Mouse (Mus musculus) left cerebral cortex, postnatal 14 days (tissue): ENCODE measurements around the gene Foxa3. TPM values are rescaled to one million over a fixed set of nuclear protein-coding genes. Genes with fewer than 3 reads are reported as not detected.

Experiments used
- DNase-seq, 2 experiments: peaks; one replicate each; pipeline ENCODE4 v3.0.0; 2021 to 2022; ENCODE audit warnings: low spot score in 2 of 2, mixed read lengths in 1 of 2
- intact Hi-C: fragments of 180-260 bp; cut with DNase I; formaldehyde crosslinking; loops from one replicate; pipeline ENCODE4 v1.15.1; 2025
- total RNA-seq, 2 experiments: library from RNA; stranded (reverse); gene quantifications; 2 replicates each; pipeline ENCODE4 v1.2.3; 2021

Foxa3 gene
- total RNA-seq, 2 experiments from 2014 or later, result not detected

DNA sequence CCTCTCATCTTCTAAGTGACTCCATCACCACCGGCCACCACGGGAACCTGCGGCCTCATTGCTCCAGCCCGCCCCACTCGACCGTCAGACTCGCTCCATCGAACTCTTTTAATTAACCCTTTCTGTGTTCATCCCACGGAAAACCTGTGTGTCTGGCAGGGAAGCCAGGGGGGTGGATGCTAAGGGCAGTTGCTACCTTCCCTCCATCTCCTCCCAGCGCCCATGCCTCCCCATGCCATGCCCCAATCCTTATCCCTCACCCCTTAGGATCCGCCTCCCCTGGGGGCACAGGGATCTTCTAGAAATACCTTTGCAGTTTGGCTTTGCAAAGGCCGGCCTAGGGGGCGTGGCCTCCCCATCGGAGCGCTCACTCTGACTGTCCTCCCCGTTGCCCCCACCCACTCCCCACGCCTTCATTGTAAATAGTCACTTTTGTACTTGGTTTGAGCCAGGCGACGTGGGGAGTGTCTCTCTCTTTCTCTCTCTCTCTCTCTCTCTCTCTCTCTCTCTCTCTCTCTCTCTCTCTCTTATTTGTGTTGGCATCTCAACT is 60.0 kb downstream of the Foxa3 start:
- no peak for DNase-seq
- intact Hi-C loops, result no loop called here

Other genes starting within 250 kb of the Foxa3 start
- not detected for gene Psg19, start 225.0 kb downstream of the Foxa3 start, total RNA-seq
- not detected for gene Psg17, start 201.9 kb downstream of the Foxa3 start, total RNA-seq
- gene Mill2, start 183.6 kb downstream of the Foxa3 start, total RNA-seq, result 1 to 10 TPM; 1.3 to 2.0 TPM
- 10 to 100 TPM; 25.1 to 34.5 TPM for gene Pglyrp1, start 152.2 kb downstream of the Foxa3 start, total RNA-seq
- gene Ccdc61, start 113.1 kb downstream of the Foxa3 start, total RNA-seq, result 10 to 100 TPM; 11.6 to 13.0 TPM
- gene Nova2, start 97.7 kb downstream of the Foxa3 start, total RNA-seq, result 100 to 1,000 TPM; 105 to 110 TPM
- under 1 TPM; 0.42 to 0.75 TPM for gene Nanos2, start 36.1 kb downstream of the Foxa3 start, total RNA-seq
- 10 to 100 TPM; 39.9 to 42.2 TPM for gene Mypop, start 32.3 kb downstream of the Foxa3 start, total RNA-seq
- 10 to 100 TPM; 42.5 to 45.2 TPM for gene Irf2bp1, start 19.5 kb downstream of the Foxa3 start, total RNA-seq
- 100 to 1,000 TPM; 106 to 109 TPM for gene Sympk, start 839 bp upstream of the Foxa3 start, total RNA-seq
- under 1 TPM; 0.29 to 0.49 TPM for gene Rsph6a, start 31.2 kb upstream of the Foxa3 start, total RNA-seq
- 100 to 1,000 TPM; 151 to 162 TPM for gene Dmwd, start 52.7 kb upstream of the Foxa3 start, total RNA-seq
- 10 to 100 TPM; 34.3 to 36.7 TPM for gene Dmpk, start 60.3 kb upstream of the Foxa3 start, total RNA-seq
- gene Six5, start 71.1 kb upstream of the Foxa3 start, total RNA-seq, result 1 to 10 TPM; 1.6 TPM
- under 1 TPM; 0.48 to 0.76 TPM for gene Gm4969, start 94.8 kb upstream of the Foxa3 start, total RNA-seq
- gene Fbxo46, start 96.3 kb upstream of the Foxa3 start, total RNA-seq, result 10 to 100 TPM; 11.5 to 12.6 TPM
- gene Qpctl, start 125.8 kb upstream of the Foxa3 start, total RNA-seq, result 10 to 100 TPM; 19.6 to 21.9 TPM
- 10 to 100 TPM; 84.3 to 88.7 TPM for gene Snrpd2, start 126.2 kb upstream of the Foxa3 start, total RNA-seq
- 1 to 10 TPM; 1.6 to 2.8 TPM for gene Gipr, start 142.6 kb upstream of the Foxa3 start, total RNA-seq
- 100 to 1,000 TPM; 167 to 183 TPM for gene Eml2, start 152.9 kb upstream of the Foxa3 start, total RNA-seq
- gene Gpr4, start 189.0 kb upstream of the Foxa3 start, total RNA-seq, result 1 to 10 TPM; 5.2 to 5.5 TPM
- gene Opa3, start 204.8 kb upstream of the Foxa3 start, total RNA-seq, result 10 to 100 TPM; 40.0 to 43.9 TPM
- 10 to 100 TPM; 18.4 to 21.1 TPM for gene Vasp, start 248.3 kb upstream of the Foxa3 start, total RNA-seq